8 mouse cellular contexts compared by ENCODE assay signal in the genomic region with DNA sequence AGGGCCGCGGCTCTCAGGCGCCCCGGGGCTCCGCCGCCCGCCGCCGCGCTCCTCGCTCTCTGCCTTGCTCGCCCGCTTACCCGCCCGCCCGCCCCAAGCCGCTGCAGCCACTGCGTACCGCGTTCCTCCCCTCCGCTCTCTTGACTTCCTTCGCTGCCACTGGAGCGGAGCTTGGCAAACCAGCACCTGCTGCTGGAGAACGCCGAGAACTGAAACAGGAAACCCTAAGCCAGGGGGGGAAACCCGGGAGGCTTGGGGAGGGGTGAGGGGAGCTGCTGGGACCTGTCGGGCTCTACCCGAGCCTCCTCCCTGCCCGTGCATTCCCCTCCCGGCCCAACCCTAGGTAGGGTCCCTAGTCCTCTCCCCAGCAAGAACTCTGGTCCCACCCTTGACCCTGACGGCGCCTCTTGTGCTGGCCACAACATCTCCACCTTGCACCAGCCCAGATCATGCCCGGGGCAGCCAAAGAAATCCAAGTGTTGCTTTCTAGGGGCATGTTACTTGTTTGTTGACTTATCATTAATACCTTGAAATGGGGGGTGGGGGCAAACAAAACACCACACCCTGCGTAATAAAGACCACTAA. TPM values are rescaled to one million over a fixed set of nuclear protein-coding genes. Genes with fewer than 3 reads are reported as not detected.
DNase-seq lines count a peak whose midpoint lies in the region.

No protein-coding gene starts in this region.

- peaks cover 19% of the 10 kb centered on the region for H3K27me3 ChIP-seq in hindbrain, embryonic 10.5 days (ENCODE audit: insufficient read depth, poor library complexity, severe bottlenecking)

- H3K9me3 ChIP-seq in hindbrain, embryonic 10.5 days = no peaks in the 10 kb centered on the region

- peak overlapping the region; percentile 99 for H3K27ac ChIP-seq in hindbrain, embryonic 10.5 days

- DNase-seq in MN1 (ENCODE audit: low spot score) = peak; percentile 85
- peak; percentile 69 for DNase-seq in cerebellum, adult 11 months
- peak; percentile 86 for DNase-seq in forelimb bud, embryonic 11.5 days (ENCODE audit: low read depth, low spot score)
- DNase-seq in hindbrain, embryonic 10.5 days (ENCODE audit: low spot score) = peak; percentile 87
- peak; percentile 77 to 82 for DNase-seq in layer of hippocampus, postnatal 14 days (ENCODE audit: low spot score in 2 of 2)
- DNase-seq in lung, postnatal 14 days = peak; percentile 77
- peak; percentile 82 for DNase-seq in right cerebral cortex, adult 18-20 months
- peak; percentile 78 for DNase-seq in urinary bladder, postnatal 14 days (ENCODE audit: low spot score)

- no peaks in the 10 kb centered on the region for H3K36me3 ChIP-seq in hindbrain, embryonic 10.5 days

- peaks cover 35% of the 10 kb centered on the region for H3K4me1 ChIP-seq in hindbrain, embryonic 10.5 days (replicated peaks)

- WGBS in hindbrain, embryonic 10.5 days = under 1% methylated on average over 34 of the region's 34 CpGs

- peak overlapping the region; percentile 92 for H3K4me3 ChIP-seq in hindbrain, embryonic 10.5 days

RNA-seq across cellular contexts. Expression of gene Zc3h12c, which starts 0.4 kb away (rescaled TPM):
- polyA plus RNA-seq in hindbrain, embryonic 10.5 days (2016; fragmentation: Nextera tagmentation; extraction: Ambion mirVana) = 7.2 and 7.7 TPM in 2 replicates
- 10 to 100 TPM in 1 of 2 experiments, 1 to 10 TPM in 1; 9.9 to 10.3 TPM for total RNA-seq in layer of hippocampus, postnatal 14 days (2021)

Comparison
In these comparisons a context has a peak if more than half of its experiments do, and no peak if none do; other contexts are left out.
1. Peak in every context shown above with its lines: DNase-seq, H3K4me3 ChIP-seq and H3K27ac ChIP-seq.